Mouse (Mus musculus) stomach, adult 2 months (tissue): ENCODE measurements around the gene Kpna6. TPM values are rescaled to one million over a fixed set of nuclear protein-coding genes. Genes with fewer than 3 reads are reported as not detected.

Source experiments
- polyA plus RNA-seq: library from polyadenylated mRNA; depleted of rRNA; stranded (reverse); fragments of >200 nt; gene quantifications from 2 replicates; pipeline ENCODE4 v1.2.3, GENCODE M21; 2012; rRNA removed

The Kpna6 gene
- 5.7 and 8.6 TPM in 2 replicates for polyA plus RNA-seq

GRCm38 (mm10) chr4:129672083-129672877 is at the start of gene Kpna6:
Gene Kpna6 (minus strand): TSS chr4:129672767.

DNA sequence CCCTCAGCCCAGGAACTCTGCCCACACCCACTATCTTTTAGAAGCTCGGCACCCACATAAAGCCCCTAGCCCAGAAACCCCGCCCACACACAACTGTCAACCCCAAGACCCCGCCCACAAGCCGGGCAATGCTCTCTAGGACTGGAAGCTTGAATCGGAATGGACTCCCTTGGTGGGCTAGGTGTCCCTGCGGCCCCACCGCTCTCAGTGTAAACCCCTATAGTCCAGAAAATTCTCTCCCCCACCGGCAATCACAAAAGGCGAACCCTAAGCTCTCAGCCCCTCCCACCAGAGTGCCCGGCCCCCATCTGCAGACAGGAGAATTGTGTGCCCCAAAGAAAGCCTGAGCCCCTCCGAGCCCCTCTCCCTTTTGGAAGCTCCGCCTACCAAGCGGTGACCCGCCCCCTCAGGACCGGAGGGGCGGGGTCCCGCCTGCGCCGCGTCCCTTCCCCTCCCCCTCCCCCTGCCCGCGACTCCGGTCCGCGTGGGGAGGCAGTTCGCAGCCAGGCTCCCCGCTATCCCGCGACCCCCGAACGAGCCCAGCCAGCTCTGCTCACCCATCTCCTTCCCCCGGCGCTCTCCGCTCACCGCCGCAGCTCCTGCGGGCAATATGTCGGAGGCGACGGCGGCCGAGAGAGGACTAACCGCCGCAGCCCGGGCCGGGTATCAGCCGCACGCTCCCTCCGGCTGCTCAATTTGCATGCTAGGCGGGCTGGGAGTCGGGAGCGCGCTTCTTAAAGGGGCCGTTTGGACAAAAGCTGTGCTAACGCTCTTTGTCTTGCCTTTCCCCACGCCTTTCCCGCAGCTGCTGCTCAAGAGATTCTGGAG is 23.8 kb upstream of the Kpna6 start, which contains the start of gene Tmem39b:
Gene Tmem39b, minus strand, starts transcription at position 681 of the 828 bp plus-strand sequence.

DNA sequence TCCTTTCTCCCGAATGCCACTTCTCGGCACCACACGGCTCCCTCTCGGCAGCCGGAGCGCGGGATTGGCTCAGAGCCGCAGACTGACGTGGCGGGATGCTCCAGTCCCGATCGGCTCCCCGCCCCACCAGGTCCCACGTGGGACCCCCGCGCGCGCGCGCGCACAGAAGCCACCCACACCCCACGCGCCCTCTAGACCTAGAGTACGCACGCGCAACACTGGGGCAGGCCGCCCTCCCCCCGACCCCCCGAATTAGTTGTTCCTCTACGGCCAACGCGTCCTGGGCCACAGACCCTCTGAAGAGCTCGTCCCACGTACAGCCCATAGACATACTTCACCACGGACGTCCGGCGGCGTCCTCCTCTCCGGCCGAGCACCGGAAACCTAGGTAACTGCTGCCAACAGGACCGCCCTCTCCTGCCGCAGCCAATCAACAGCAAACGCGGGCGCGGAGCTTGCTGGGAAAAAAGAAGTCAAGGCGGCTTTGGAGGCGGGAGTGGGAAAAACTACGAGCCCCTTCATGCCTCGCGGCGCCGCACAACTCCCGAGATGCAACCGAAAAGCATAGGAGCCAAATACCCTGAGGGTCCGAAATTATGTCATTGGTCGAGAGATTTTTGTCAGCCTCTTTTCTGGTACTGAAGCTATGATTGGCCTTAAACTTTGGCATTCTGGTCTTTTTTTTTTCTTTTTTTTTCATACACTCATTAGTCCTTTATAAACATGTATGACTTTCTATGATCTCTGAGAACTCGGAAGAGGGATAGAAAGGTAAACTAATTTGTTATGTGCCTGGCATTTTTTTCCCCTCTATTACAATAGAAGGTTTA is 31.7 kb downstream of the Kpna6 start, which contains the start of gene Txlna:
Gene Txlna, minus strand, starts transcription at position 428 of the 830 bp plus-strand sequence.

DNA sequence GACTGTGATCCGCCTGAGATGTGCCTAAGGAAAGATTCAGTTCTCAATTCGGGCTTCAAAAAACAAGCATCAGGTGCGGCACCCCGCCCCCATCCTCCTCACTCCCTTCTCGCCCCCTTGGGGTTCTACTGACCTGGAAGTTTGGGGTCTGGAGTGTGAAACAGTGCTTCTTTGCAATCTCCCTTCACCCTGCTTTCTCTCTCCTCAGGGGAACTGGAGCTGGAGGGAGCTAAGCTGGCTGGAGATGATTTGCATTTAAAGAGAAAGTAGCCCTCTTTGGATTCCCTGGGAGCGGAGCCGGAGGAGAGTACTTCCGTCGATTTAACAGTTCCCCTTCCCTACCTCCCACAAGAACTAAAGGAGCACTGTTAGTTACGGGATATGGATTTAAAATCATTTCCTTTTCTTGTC is 48.9 kb downstream of the Kpna6 start, which contains the start of gene Ccdc28b:
Gene Ccdc28b, minus strand, starts transcription at position 267 of the 411 bp plus-strand sequence.

DNA sequence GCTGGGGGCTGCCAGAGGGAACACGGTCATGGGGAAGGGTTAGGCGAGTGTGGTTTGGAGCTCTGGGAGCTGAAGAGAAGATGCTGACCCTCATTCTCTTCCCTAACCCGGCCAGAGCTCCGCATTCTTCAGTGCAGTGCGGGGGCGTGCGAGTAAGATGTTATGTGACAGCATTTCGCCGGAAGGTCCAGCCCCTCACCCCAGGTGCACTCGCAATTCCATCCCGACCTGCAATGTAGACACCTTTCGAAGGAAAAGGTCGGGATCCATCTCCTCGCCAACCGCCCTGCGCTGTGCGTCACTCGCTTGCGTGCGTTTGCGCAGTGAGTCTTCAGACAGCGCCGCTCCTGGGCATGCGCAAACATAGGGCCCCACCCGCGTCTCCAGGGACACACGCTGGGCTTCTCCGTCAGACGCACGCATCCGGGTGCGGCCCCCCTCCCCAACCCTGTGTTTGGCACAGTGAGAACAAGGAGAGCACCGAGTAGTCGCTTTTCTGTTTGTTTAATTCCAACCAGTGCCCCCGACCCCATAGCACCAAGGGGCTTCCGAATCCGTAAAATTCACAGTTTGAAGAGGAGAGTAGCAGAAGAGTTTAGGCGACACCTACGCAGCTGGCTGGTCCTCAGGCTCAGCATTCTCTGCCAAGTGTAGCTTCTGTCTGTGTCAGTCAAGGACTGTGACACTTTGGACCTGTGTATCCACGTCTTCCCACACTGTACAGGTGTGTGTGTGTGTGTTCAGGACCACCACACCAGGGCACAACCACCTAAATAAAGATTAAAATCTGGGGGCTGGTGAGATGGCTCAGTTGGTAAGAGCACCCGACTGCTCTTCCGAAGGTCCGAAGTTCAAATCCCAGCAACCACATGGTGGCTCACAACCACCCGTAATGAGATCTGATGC is 53.5 kb downstream of the Kpna6 start, which contains the start of gene Iqcc:
Gene Iqcc, minus strand, starts transcription at position 314 of the 906 bp plus-strand sequence.

DNA sequence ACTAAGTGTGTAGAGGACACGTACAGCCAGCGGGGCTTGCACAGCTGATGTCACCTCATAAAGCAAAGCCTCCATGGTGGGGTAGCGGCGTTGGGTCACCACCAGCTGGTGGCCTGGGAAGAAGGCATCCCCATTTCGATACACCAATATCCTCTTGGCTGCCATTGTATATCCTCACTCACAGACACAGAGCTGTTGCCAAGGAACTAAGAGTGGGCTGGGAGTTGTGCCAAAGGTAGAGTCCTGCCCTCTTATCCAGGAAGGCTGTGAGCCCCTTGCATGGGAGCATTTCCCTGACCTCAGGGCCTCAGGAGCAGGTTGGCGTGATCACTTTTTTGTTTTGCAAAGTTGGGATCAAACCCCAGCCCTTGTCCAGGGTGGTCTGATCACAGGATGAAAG is 58.5 kb downstream of the Kpna6 start, which contains the start of gene Dcdc2b:
Gene Dcdc2b, minus strand, starts transcription at position 165 of the 400 bp plus-strand sequence.

GRCm38 (mm10) chr4:129600233-129601158 is 72.1 kb downstream of the Kpna6 start, which contains the start of the genes Eif3i and Tmem234:
Gene Eif3i (minus strand): TSS chr4:129600648.
Gene Tmem234 (plus strand): TSS chr4:129600668.

Other genes starting within 250 kb of the Kpna6 start
- gene Zbtb8b, start 231.9 kb downstream of the Kpna6 start, polyA plus RNA-seq: 0.05 TPM in 1 of 2 replicates, not detected in the other
- gene Bsdc1, start 211.2 kb downstream of the Kpna6 start, polyA plus RNA-seq: 6.9 and 8.1 TPM in 2 replicates
- not detected in 2 replicates for gene Tssk3, start 181.7 kb downstream of the Kpna6 start, polyA plus RNA-seq
- gene Fam229a, start 181.6 kb downstream of the Kpna6 start, polyA plus RNA-seq: 0.57 TPM in 1 of 2 replicates, not detected in the other
- gene Marcksl1, start 159.2 kb downstream of the Kpna6 start, polyA plus RNA-seq: 9.9 and 12.4 TPM in 2 replicates
- 8.9 and 12.8 TPM in 2 replicates for gene Hdac1, start 130.1 kb downstream of the Kpna6 start, polyA plus RNA-seq
- 0.25 and 0.30 TPM in 2 replicates for gene Lck, start 99.1 kb downstream of the Kpna6 start, polyA plus RNA-seq
- 3.0 and 4.0 TPM in 2 replicates for gene Fam167b, start 94.2 kb downstream of the Kpna6 start, polyA plus RNA-seq
- 114 and 116 TPM in 2 replicates for gene Eif3i, start 72.1 kb downstream of the Kpna6 start, polyA plus RNA-seq
- gene Tmem234, start 72.1 kb downstream of the Kpna6 start, polyA plus RNA-seq: 57.2 and 65.6 TPM in 2 replicates
- 1.3 and 2.6 TPM in 2 replicates for gene Dcdc2b, start 58.5 kb downstream of the Kpna6 start, polyA plus RNA-seq
- 16.0 and 17.3 TPM in 2 replicates for gene Iqcc, start 53.7 kb downstream of the Kpna6 start, polyA plus RNA-seq
- gene Ccdc28b, start 48.8 kb downstream of the Kpna6 start, polyA plus RNA-seq: 6.4 and 8.3 TPM in 2 replicates
- gene Txlna, start 31.7 kb downstream of the Kpna6 start, polyA plus RNA-seq: 9.5 and 10.4 TPM in 2 replicates
- gene Tmem39b, start 24.1 kb upstream of the Kpna6 start, polyA plus RNA-seq: 11.4 and 12.0 TPM in 2 replicates
- gene Khdrbs1, start 69.5 kb upstream of the Kpna6 start, polyA plus RNA-seq: 16.4 and 32.8 TPM in 2 replicates
- 10.3 and 15.0 TPM in 2 replicates for gene Ptp4a2, start 138.5 kb upstream of the Kpna6 start, polyA plus RNA-seq